In the genomic region with DNA sequence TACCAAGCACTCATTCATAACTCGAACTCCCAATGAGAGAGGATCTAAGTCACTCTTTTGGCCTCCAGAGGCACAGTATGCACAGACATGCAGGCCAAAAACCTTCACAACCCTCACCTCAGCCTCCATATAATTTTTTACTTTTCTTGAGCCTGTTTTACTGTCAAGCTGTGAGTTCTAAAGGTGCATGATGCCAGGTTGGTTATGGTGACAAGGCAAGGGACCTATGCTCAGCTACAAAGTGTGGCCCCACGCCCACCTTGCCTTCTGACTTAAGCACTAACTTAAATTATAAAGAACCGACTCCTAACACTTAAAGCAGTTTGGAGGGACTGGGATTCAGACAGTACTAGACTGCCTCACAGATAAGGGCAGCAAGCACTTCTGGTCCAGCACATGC, we compare ENCODE assay signal across 11 mouse cellular contexts. TPM values are rescaled to one million over a fixed set of nuclear protein-coding genes. Genes with fewer than 3 reads are reported as not detected.
DNase-seq lines count a peak whose midpoint lies in the region; ATAC-seq lines count a peak whose summit lies in the region.
"Had no signal": no experiment of that assay in that cellular context is flagged by ENCODE, and none has a peak within 500 bp of the region (broad histone marks: within the 10 kb centered on the region; RNA-seq: fewer than 3 reads in every experiment).

No protein-coding gene starts in this region.

- ATAC-seq in midbrain, embryonic 14.5 days (ENCODE audit: low FRiP score, low TSS enrichment): no peak
- no peak for ATAC-seq in intestine, embryonic 16.5 days
- no peak for ATAC-seq in stomach, embryonic 15.5 days (ENCODE audit: insufficient read depth, low FRiP score, low read depth)

- H3K4me1 ChIP-seq in heart, embryonic 10.5 days: peaks cover 51% of the 10 kb centered on the region
- peaks cover 68% of the 10 kb centered on the region for H3K4me1 ChIP-seq in midbrain, embryonic 10.5 days
- peaks cover 34% of the 10 kb centered on the region for H3K4me1 ChIP-seq in midbrain, embryonic 14.5 days (ENCODE audit: control insufficient read depth, insufficient read depth, low read length)
- peaks cover 56% of the 10 kb centered on the region for H3K4me1 ChIP-seq in intestine, embryonic 16.5 days (ENCODE audit: control insufficient read depth, insufficient read depth, low read length)
- peaks cover 48% of the 10 kb centered on the region for H3K4me1 ChIP-seq in stomach, embryonic 15.5 days

- no peaks in the 10 kb centered on the region for H3K9me3 ChIP-seq in heart, embryonic 10.5 days
- no peaks in the 10 kb centered on the region for H3K9me3 ChIP-seq in midbrain, embryonic 10.5 days (replicated peaks)
- no peaks in the 10 kb centered on the region for H3K9me3 ChIP-seq in midbrain, embryonic 14.5 days (ENCODE audit: control insufficient read depth, low read length)
- no peaks in the 10 kb centered on the region for H3K9me3 ChIP-seq in intestine, embryonic 16.5 days (ENCODE audit: control insufficient read depth, low read length)
- no peaks in the 10 kb centered on the region for H3K9me3 ChIP-seq in stomach, embryonic 15.5 days
- H3K9me3 ChIP-seq: hindbrain, embryonic 15.5 days had no signal

- 78% methylated on average over 3 of the region's 3 CpGs for WGBS in heart, embryonic 10.5 days
- 89% methylated on average over 3 of the region's 3 CpGs for WGBS in midbrain, embryonic 10.5 days
- WGBS in midbrain, embryonic 14.5 days: 90% methylated on average over 3 of the region's 3 CpGs
- WGBS in intestine, embryonic 16.5 days: 72% methylated on average over 3 of the region's 3 CpGs
- 68% methylated on average over 3 of the region's 3 CpGs for WGBS in stomach, embryonic 15.5 days

- intact Hi-C loops in heart, postnatal 36 days (cut with DNase I): no loop called here

- H3K36me3 ChIP-seq in heart, embryonic 10.5 days: peaks cover 54% of the 10 kb centered on the region
- H3K36me3 ChIP-seq in midbrain, embryonic 10.5 days: peaks cover 66% of the 10 kb centered on the region
- peaks cover 45% of the 10 kb centered on the region for H3K36me3 ChIP-seq in midbrain, embryonic 14.5 days (ENCODE audit: control insufficient read depth, insufficient read depth, low read length)
- no peaks in the 10 kb centered on the region for H3K36me3 ChIP-seq in intestine, embryonic 16.5 days (ENCODE audit: control insufficient read depth, insufficient read depth, low read length)
- peaks cover 12% of the 10 kb centered on the region for H3K36me3 ChIP-seq in stomach, embryonic 15.5 days

- H3K9ac ChIP-seq in midbrain, embryonic 14.5 days (replicated peaks; ENCODE audit: low read length): no peak overlapping the region
- H3K9ac ChIP-seq in intestine, embryonic 16.5 days (ENCODE audit: low read depth, low read length): peak overlapping the region; percentile 95
- no peak overlapping the region for H3K9ac ChIP-seq in stomach, embryonic 15.5 days

- no peak overlapping the region for H3K4me2 ChIP-seq in midbrain, embryonic 14.5 days (ENCODE audit: low read length)
- peak overlapping the region; percentile 80 for H3K4me2 ChIP-seq in intestine, embryonic 16.5 days (ENCODE audit: low read depth, low read length)
- H3K4me2 ChIP-seq in stomach, embryonic 15.5 days: peak overlapping the region; percentile 75

- peak overlapping the region; percentile 100 for H3K4me3 ChIP-seq in heart, embryonic 10.5 days
- peak overlapping the region; percentile 99 for H3K4me3 ChIP-seq in midbrain, embryonic 10.5 days
- H3K4me3 ChIP-seq in midbrain, embryonic 14.5 days (replicated peaks; ENCODE audit: low read depth, low read length): no peak overlapping the region
- H3K4me3 ChIP-seq in intestine, embryonic 16.5 days (ENCODE audit: low read length): peak overlapping the region; percentile 84; the same call in 1 of the 2 replicates
- peak overlapping the region; percentile 13; the same call in 1 of the 2 replicates for H3K4me3 ChIP-seq in stomach, embryonic 15.5 days (replicated peaks)

- H3K27me3 ChIP-seq in heart, embryonic 10.5 days (ENCODE audit: insufficient read depth, poor library complexity, severe bottlenecking): no peaks in the 10 kb centered on the region
- no peaks in the 10 kb centered on the region for H3K27me3 ChIP-seq in midbrain, embryonic 10.5 days (ENCODE audit: low read depth, poor library complexity, severe bottlenecking)
- H3K27me3 ChIP-seq in midbrain, embryonic 14.5 days (ENCODE audit: control insufficient read depth, insufficient read depth, low read length): no peaks in the 10 kb centered on the region
- no peaks in the 10 kb centered on the region for H3K27me3 ChIP-seq in intestine, embryonic 16.5 days (replicated peaks; ENCODE audit: control insufficient read depth, insufficient read depth, low read length)
- no peaks in the 10 kb centered on the region for H3K27me3 ChIP-seq in stomach, embryonic 15.5 days (replicated peaks)
- H3K27me3 ChIP-seq: hindbrain, embryonic 15.5 days had no signal

- H3K27ac ChIP-seq in heart, embryonic 10.5 days: no peak overlapping the region
- no peak overlapping the region for H3K27ac ChIP-seq in midbrain, embryonic 10.5 days (replicated peaks)
- no peak overlapping the region for H3K27ac ChIP-seq in midbrain, embryonic 14.5 days (replicated peaks; ENCODE audit: low read depth, low read length)
- H3K27ac ChIP-seq in intestine, embryonic 16.5 days (ENCODE audit: low read length): no peak overlapping the region
- 0 out of 2 replicates have a peak overlapping the region, but pooled peaks have one; percentile 21 for H3K27ac ChIP-seq in stomach, embryonic 15.5 days
- H3K27ac ChIP-seq: hindbrain, embryonic 15.5 days; macrophage had no signal

- DNase-seq in heart, embryonic 10.5 days (ENCODE audit: low spot score): no peak
- DNase-seq in heart, postnatal 36 days: no peak
- no peak for DNase-seq in midbrain, embryonic 10.5 days (ENCODE audit: low spot score)
- no peak for DNase-seq in midbrain, embryonic 14.5 days
- DNase-seq in frontal cortex, postnatal 36 days (ENCODE audit: low spot score in 2 of 2): no peak
- DNase-seq in kidney, postnatal 10 days: no peak
- DNase-seq: thymus, postnatal 36 days had no signal

RNA-seq across cellular contexts. Expression of a gene that starts 2.0 kb away (rescaled TPM):
- polyA plus RNA-seq in heart, embryonic 10.5 days (2016; fragmentation: Nextera tagmentation; extraction: Ambion mirVana): 5.9 and 7.1 TPM in 2 replicates
- total RNA-seq in heart, postnatal 36 days (2021): 1 to 10 TPM; 2.7 to 2.9 TPM
- 4.1 and 6.4 TPM in 2 replicates for polyA plus RNA-seq in midbrain, embryonic 10.5 days (2016; fragmentation: Nextera tagmentation; extraction: Ambion mirVana)
- 8.0 and 10.1 TPM in 2 replicates for polyA plus RNA-seq in midbrain, embryonic 14.5 days (2014; fragmentation: Nextera tagmentation; extraction: Ambion mirVana)
- 12.6 and 15.5 TPM in 2 replicates for polyA plus RNA-seq in intestine, embryonic 16.5 days (2015; fragmentation: Nextera tagmentation; extraction: Ambion mirVana)
- polyA plus RNA-seq in stomach, embryonic 15.5 days (2015; fragmentation: Nextera tagmentation; extraction: Ambion mirVana): 7.5 and 8.2 TPM in 2 replicates

RNA-seq across cellular contexts. Expression of a gene that starts 2.3 kb away (rescaled TPM):
- polyA plus RNA-seq in heart, embryonic 10.5 days (2016; fragmentation: Nextera tagmentation; extraction: Ambion mirVana): 47.1 and 47.5 TPM in 2 replicates
- total RNA-seq in heart, postnatal 36 days (2021): 10 to 100 TPM; 38.8 to 41.4 TPM
- polyA plus RNA-seq in midbrain, embryonic 10.5 days (2016; fragmentation: Nextera tagmentation; extraction: Ambion mirVana): 53.5 and 61.0 TPM in 2 replicates
- polyA plus RNA-seq in midbrain, embryonic 14.5 days (2014; fragmentation: Nextera tagmentation; extraction: Ambion mirVana): 50.6 and 63.2 TPM in 2 replicates
- polyA plus RNA-seq in intestine, embryonic 16.5 days (2015; fragmentation: Nextera tagmentation; extraction: Ambion mirVana): 46.3 and 48.1 TPM in 2 replicates
- polyA plus RNA-seq in stomach, embryonic 15.5 days (2015; fragmentation: Nextera tagmentation; extraction: Ambion mirVana): 42.4 and 49.2 TPM in 2 replicates

RNA-seq across cellular contexts. Expression of a gene that starts 2.5 kb away (rescaled TPM):
- polyA plus RNA-seq in heart, embryonic 10.5 days (2016; fragmentation: Nextera tagmentation; extraction: Ambion mirVana): 1,115 and 1,297 TPM in 2 replicates
- total RNA-seq in heart, postnatal 36 days (2021): 100 to 1,000 TPM; 411 to 417 TPM
- 1,339 and 1,576 TPM in 2 replicates for polyA plus RNA-seq in midbrain, embryonic 10.5 days (2016; fragmentation: Nextera tagmentation; extraction: Ambion mirVana)
- polyA plus RNA-seq in midbrain, embryonic 14.5 days (2014; fragmentation: Nextera tagmentation; extraction: Ambion mirVana): 872 and 980 TPM in 2 replicates
- polyA plus RNA-seq in intestine, embryonic 16.5 days (2015; fragmentation: Nextera tagmentation; extraction: Ambion mirVana): 1,753 and 1,902 TPM in 2 replicates
- polyA plus RNA-seq in stomach, embryonic 15.5 days (2015; fragmentation: Nextera tagmentation; extraction: Ambion mirVana): 1,803 TPM in 2 replicates

RNA-seq across cellular contexts. Expression of a gene that starts 12.8 kb away (rescaled TPM):
- polyA plus RNA-seq in heart, embryonic 10.5 days (2016; fragmentation: Nextera tagmentation; extraction: Ambion mirVana): 35.8 and 48.1 TPM in 2 replicates
- 10 to 100 TPM; 10.1 to 11.5 TPM for total RNA-seq in heart, postnatal 36 days (2021)
- 47.8 and 52.5 TPM in 2 replicates for polyA plus RNA-seq in midbrain, embryonic 10.5 days (2016; fragmentation: Nextera tagmentation; extraction: Ambion mirVana)
- 15.5 and 16.9 TPM in 2 replicates for polyA plus RNA-seq in midbrain, embryonic 14.5 days (2014; fragmentation: Nextera tagmentation; extraction: Ambion mirVana)
- 24.3 and 26.1 TPM in 2 replicates for polyA plus RNA-seq in intestine, embryonic 16.5 days (2015; fragmentation: Nextera tagmentation; extraction: Ambion mirVana)
- 36.1 and 40.6 TPM in 2 replicates for polyA plus RNA-seq in stomach, embryonic 15.5 days (2015; fragmentation: Nextera tagmentation; extraction: Ambion mirVana)

RNA-seq across cellular contexts. Expression of a gene that starts 13.2 kb away (rescaled TPM):
- 161 and 198 TPM in 2 replicates for polyA plus RNA-seq in heart, embryonic 10.5 days (2016; fragmentation: Nextera tagmentation; extraction: Ambion mirVana)
- total RNA-seq in heart, postnatal 36 days (2021): 10 to 100 TPM; 77.0 to 84.7 TPM
- polyA plus RNA-seq in midbrain, embryonic 10.5 days (2016; fragmentation: Nextera tagmentation; extraction: Ambion mirVana): 214 and 240 TPM in 2 replicates
- polyA plus RNA-seq in midbrain, embryonic 14.5 days (2014; fragmentation: Nextera tagmentation; extraction: Ambion mirVana): 167 and 188 TPM in 2 replicates
- polyA plus RNA-seq in intestine, embryonic 16.5 days (2015; fragmentation: Nextera tagmentation; extraction: Ambion mirVana): 150 and 167 TPM in 2 replicates
- polyA plus RNA-seq in stomach, embryonic 15.5 days (2015; fragmentation: Nextera tagmentation; extraction: Ambion mirVana): 155 and 159 TPM in 2 replicates
